Mouse (Mus musculus) liver, embryonic 14 days (tissue): Measurements from ENCODE around the gene Dgkq. TPM values are rescaled to one million over a fixed set of nuclear protein-coding genes. Genes with fewer than 3 reads are reported as not detected.

Experiments used
- polyA plus RNA-seq: library from polyadenylated mRNA; depleted of rRNA; stranded (reverse); fragments of >200 nt; gene quantifications from 2 replicates; pipeline ENCODE4 v1.2.3, GENCODE M21; 2012; rRNA removed

Gene Dgkq
- 4.6 and 5.9 TPM in 2 replicates for polyA plus RNA-seq

DNA sequence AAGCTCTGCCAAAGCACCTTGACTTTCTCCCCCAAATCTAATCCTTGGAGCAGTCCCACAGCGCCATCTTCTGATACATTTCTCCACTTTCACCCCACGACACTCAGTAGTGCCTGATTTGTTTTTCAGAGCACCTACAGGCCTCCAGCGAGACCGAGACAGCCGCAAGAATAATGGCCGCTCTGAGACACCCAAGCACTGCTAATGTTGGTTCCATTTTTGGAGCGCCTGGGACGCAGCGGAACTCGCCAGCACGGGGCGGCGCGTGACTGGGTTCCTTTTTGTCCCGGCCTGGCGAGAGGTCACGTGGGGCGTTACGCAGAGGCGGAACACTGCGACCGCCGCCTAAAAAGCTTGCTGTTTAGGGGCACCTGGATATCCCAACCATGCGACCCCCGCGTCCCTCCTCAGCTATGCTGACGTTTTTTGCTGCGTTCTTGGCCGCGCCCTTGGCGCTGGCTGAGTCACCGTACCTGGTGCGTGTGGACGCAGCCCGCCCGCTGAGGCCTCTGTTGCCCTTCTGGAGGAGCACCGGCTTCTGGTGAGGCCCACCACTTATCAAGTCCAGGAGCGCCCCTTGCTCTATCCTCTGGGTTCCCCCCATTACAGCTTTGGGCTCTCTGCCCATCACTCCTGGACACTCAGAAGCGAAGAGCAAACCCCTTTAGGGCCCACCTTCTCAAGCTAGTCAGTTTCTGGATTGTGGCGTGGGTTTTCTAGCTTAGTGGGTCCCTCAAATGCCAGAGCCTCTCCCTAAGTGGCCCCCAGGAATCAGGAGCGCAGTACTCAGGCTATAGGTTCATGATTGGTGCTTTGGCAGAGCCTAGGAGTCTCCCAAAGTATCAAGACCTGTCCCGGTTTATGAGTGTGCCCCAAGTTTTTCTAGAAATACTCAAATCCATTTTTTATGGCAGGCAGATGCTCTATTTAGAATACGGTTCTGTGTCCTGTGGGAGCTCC, at the start of gene Dgkq:
Dgkq (minus strand) TSS at position 696 of the 960 bp plus-strand sequence.

DNA sequence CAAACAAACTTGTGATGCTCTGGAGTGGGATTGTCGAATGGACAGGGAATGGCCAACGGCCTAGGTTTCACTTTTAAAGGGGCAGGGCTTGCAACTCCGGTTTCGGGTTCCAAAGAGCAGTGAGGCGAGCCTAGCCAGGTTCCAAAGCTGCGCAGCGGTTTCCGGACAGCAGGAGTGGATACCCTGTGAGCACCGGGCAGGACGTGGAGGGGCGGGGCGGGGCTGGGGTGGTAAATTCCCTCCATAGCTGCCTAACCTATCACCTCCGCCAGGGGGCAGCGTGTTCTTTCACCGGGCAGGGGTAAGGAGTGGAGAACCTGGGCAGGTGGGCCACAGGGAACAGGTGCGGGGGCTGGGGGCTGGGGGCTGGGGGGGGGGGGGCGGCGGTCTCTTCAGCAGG, 22.8 kb upstream of the Dgkq start, which contains the start of gene Fgfrl1:
Fgfrl1 (plus strand) TSS at position 112 of the 400 bp plus-strand sequence.

DNA sequence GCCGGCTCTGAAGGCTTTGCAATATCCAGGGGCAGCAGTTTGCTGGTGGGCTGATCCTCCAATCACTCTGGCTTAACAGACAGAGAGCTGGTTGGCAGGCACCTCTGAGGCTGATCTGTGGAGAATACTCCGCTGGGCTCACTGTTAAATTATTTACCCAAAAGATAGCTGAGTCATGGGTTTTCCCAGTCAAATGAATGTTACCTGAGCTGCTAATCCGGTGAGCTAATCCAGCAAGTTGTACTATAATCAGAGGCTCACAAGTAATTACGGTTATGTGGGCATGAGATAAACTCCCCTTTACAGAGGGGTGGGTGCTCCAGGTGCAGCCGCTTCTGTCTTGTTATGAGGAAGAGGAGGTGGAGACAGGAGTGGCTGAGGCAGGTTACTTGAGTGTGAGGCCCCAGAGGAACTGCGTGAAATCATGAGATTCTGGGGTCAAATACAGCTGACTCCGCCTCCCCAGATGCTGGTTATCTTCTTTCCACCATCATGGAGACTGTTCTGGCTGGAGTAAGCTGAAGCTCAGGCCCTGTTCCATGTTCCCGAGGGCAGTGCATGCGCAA, 5.9 kb upstream of the Dgkq start, which contains the start of gene Slc26a1:
Slc26a1 (minus strand) TSS at position 319 of the 566 bp plus-strand sequence.

DNA sequence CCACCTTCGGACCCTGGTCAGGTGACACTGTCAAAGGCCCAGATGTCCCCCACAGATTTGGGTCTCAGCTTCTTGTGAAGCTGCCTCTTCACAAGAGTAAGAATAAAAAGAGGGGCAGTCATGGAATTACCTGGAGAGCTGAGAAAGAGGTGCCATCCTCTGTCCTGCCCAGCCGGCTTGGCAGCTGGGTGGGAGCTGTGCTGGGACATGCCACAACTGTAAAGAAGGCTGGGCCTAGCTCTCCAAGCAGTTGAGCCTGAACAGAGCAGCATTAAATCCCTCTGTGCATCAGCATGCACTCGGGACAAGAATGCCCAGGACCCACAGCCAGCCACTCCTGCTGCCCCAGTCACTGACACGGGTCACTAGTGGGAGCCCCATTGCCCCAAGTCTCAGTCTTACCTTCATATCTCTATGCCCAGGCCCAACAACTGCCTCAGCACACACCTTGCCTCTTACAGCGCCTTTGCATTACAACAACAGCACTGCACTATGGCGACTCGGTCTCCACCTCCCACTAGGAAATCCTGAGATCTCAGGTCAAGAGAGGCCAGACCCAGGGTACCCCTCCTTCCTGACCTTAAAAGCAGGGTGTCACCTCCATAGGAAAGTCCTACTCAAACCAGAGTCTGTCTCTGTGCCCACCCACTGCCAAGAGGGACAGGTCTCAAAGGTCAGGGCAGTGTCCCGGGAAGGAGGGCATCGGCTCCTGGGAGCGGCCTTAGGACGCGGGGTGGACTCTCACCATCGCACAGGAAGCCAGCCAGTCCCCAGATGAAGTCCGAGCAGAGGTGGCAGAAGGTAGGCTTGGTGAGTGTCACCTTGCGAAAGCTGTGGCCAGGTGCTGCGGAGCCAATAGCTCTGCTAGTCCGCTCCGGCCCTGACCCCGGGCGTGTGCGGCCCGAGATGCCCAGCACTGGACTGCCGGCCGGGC, 9.5 kb downstream of the Dgkq start, which contains the start of gene Idua:
Idua (plus strand) TSS at position 634 of the 934 bp plus-strand sequence.

DNA sequence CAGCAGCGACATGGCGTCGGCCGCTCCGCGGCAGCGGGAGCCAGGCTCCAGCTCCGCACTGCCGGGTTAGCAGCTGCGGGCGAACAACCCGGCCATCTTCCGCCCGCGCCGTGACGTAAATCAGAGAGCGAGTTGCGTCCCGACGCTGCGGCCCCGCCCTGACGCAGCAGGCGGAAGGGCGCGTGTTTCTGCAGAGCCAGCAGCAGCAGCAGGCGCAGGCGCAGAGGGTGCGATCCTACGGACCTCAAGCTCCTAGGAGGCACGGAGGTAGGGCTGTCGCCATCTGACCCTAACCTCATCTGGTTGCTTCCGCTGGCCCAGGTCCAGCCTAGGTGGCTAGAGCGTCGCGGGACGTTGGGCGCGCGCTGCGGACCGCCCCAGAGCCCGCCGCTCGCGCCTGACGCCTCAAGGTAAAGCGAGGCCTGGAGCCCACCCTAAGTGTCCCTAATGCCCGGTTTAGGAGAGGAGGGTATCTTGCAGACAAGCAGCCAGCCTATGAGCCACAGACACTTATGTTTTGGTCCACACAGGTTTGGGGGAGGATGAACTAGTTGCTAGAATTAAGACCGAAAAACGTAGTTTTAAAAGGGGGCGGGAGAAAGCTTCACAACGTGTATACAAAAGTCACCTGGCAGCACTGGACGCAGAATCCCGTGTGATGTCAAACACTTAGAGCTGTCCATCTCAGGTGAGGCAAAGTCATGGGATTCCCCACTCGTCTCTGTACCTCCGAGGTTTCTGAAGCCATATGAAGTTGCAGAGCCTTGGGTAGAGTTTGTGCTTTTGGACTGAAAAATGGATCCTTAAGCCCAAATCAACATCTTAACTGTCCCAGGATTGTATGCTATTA, 39.6 kb downstream of the Dgkq start, which contains the start of the genes Gak and Tmem175:
Gak (minus strand) TSS at position 122 of the 850 bp plus-strand sequence.
Tmem175 (plus strand) TSS at position 137 of the 850 bp plus-strand sequence.

Other genes with a start within 250 kb of the Dgkq start
- 101 and 102 TPM in 2 replicates for gene Atp5k, start 235.2 kb downstream of the Dgkq start, polyA plus RNA-seq
- gene Mfsd7a, start 220.8 kb downstream of the Dgkq start, polyA plus RNA-seq = 0.29 and 0.40 TPM in 2 replicates
- 5.2 and 5.4 TPM in 2 replicates for gene Pcgf3, start 208.4 kb downstream of the Dgkq start, polyA plus RNA-seq
- 0.01 TPM in 2 replicates for gene Cplx1, start 119.6 kb downstream of the Dgkq start, polyA plus RNA-seq
- 19.7 and 21.5 TPM in 2 replicates for gene Gak, start 39.9 kb downstream of the Dgkq start, polyA plus RNA-seq
- gene Tmem175, start 39.9 kb downstream of the Dgkq start, polyA plus RNA-seq = 7.4 and 8.8 TPM in 2 replicates
- 2.4 and 3.3 TPM in 2 replicates for gene Idua, start 9.3 kb downstream of the Dgkq start, polyA plus RNA-seq
- 11.9 and 13.6 TPM in 2 replicates for gene Slc26a1, start 5.9 kb upstream of the Dgkq start, polyA plus RNA-seq
- gene Fgfrl1, start 22.7 kb upstream of the Dgkq start, polyA plus RNA-seq = 11.8 and 12.3 TPM in 2 replicates
- 3.0 and 3.5 TPM in 2 replicates for gene Rnf212, start 105.3 kb upstream of the Dgkq start, polyA plus RNA-seq
- not detected in 2 replicates for gene Tmed11, start 125.7 kb upstream of the Dgkq start, polyA plus RNA-seq
- not detected in 2 replicates for gene Vmn2r8, start 139.2 kb upstream of the Dgkq start, polyA plus RNA-seq
- not detected in 2 replicates for gene Vmn2r9, start 182.9 kb upstream of the Dgkq start, polyA plus RNA-seq